Mouse (Mus musculus): ENCODE results near the gene Insm2. TPM values are rescaled to one million over a fixed set of nuclear protein-coding genes. Genes with fewer than 3 reads are reported as not detected.

Gene Insm2
- polyA plus RNA-seq, 1 experiment from 2014 or later: 0.26 TPM

- Histone ChIP-seq H3K9ac (no peak overlapping the region), H3K4me2 (replicated peaks) (no peak overlapping the region), H3K36me3 (no peaks in the 10 kb centered on the region), H3K4me1 (replicated peaks) (no peaks in the 10 kb centered on the region), H3K9me3 (no peaks in the 10 kb centered on the region), H3K27ac (no peak overlapping the region), H3K27me3 (replicated peaks) (no peaks in the 10 kb centered on the region), H3K4me3 (replicated peaks) (no peak overlapping the region)
- no peak for ATAC-seq
- WGBS: 74% methylated on average over 3 of the region's 3 CpGs
These were observed 23.5 kb downstream of the Insm2 start for GRCm38 (mm10) chr12:55622615-55623245.

DNA sequence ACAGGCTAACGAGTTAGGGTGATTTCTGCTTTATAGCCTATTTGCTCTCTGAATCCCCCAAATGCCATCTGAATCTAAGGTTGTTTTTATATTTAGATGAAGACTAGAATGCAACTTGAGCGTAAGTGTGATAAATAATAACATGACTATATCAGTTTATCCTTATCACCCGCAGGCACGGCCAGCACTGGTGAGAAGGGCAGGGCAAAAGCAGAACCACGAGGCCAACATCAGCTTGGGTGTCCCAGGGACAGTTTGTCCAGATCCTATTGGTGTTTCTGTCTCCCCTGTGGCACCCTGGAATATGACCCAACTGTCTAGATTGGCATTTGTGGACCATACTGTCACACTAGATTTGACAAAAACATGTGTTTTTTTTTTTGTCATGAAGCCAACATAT is 24.0 kb downstream of the Insm2 start:
- H3K27me3 ChIP-seq (replicated peaks): no peaks in the 10 kb centered on the region
- H3K9me3 ChIP-seq: no peaks in the 10 kb centered on the region
- H3K9ac ChIP-seq: no peak overlapping the region
- no peak overlapping the region for H3K27ac ChIP-seq
- no peak for ATAC-seq
- H3K36me3 ChIP-seq: no peaks in the 10 kb centered on the region
- no peak overlapping the region for H3K4me2 ChIP-seq (replicated peaks)
- H3K4me1 ChIP-seq (replicated peaks): no peaks in the 10 kb centered on the region
- H3K4me3 ChIP-seq (replicated peaks): no peak overlapping the region
- 84% methylated on average over 5 of the region's 5 CpGs for WGBS

- Histone ChIP-seq H3K36me3 (no peaks in the 10 kb centered on the region), H3K27ac (no peak overlapping the region), H3K9ac (no peak overlapping the region), H3K9me3 (no peaks in the 10 kb centered on the region), H3K4me3 (replicated peaks) (no peak overlapping the region), H3K4me2 (replicated peaks) (no peak overlapping the region), H3K4me1 (replicated peaks) (no peaks in the 10 kb centered on the region), H3K27me3 (replicated peaks) (no peaks in the 10 kb centered on the region)
- WGBS: 51% methylated on average over 4 of the region's 4 CpGs
- no peak for ATAC-seq
These were observed 27.5 kb downstream of the Insm2 start for GRCm38 (mm10) chr12:55626711-55627110.

DNA sequence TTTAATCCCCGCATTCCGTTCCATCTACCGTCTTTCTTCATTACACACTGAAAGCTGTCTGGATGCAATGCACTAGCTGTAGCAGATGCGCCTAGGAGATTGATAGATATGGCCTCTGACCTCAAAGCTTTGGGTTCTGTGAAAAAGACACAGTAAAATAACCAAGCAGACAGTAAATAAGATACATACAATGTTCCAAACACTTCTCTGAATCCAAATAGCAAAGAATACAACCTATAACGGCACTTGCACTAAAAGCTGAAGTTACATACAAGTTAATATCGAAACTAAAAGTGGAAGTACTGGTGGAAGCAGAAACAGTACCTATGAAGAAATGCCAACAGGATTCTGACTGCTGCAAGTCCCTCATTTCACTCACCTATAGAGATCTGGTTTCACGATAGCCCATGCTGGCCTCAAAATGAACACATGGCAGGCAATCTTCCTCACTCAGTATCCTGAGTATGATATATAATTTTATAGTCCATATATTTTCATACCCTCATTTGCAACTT is 48.8 kb downstream of the Insm2 start:
- ATAC-seq: no peak
- H3K36me3 ChIP-seq: no peaks in the 10 kb centered on the region
- 87% methylated on average over 7 of the region's 7 CpGs for WGBS
- H3K4me2 ChIP-seq (replicated peaks): no peak overlapping the region
- no peaks in the 10 kb centered on the region for H3K9me3 ChIP-seq
- H3K27ac ChIP-seq: no peak overlapping the region
- no peaks in the 10 kb centered on the region for H3K27me3 ChIP-seq (replicated peaks)
- no peaks in the 10 kb centered on the region for H3K4me1 ChIP-seq (replicated peaks)
- no peak overlapping the region for H3K9ac ChIP-seq
- no peak overlapping the region for H3K4me3 ChIP-seq (replicated peaks)

Other genes starting within 250 kb of the Insm2 start
- 413 and 421 TPM in 2 replicates for gene Psma6, start 215.2 kb upstream of the Insm2 start, polyA plus RNA-seq (2015; fragmentation: Nextera tagmentation; extraction: Ambion mirVana)
- gene Nfkbia, start 106.8 kb upstream of the Insm2 start, polyA plus RNA-seq (2015; fragmentation: Nextera tagmentation; extraction: Ambion mirVana): 72.5 and 74.2 TPM in 2 replicates
- gene Aldoart2, start 34.2 kb upstream of the Insm2 start, polyA plus RNA-seq (2015; fragmentation: Nextera tagmentation; extraction: Ambion mirVana): 0.09 TPM in 1 of 2 replicates, not detected in the other
- gene Ralgapa1, start 221.7 kb downstream of the Insm2 start, polyA plus RNA-seq (2015; fragmentation: Nextera tagmentation; extraction: Ambion mirVana): 12.6 and 14.3 TPM in 2 replicates
- 27.0 and 28.0 TPM in 2 replicates for gene Brms1l, start 236.9 kb downstream of the Insm2 start, polyA plus RNA-seq (2015; fragmentation: Nextera tagmentation; extraction: Ambion mirVana)

Measured in intestine, embryonic 15.5 days (tissue).